Mouse (Mus musculus) liver, embryonic 14.5 days (tissue): ENCODE measurements around the gene Nktr. TPM values are rescaled to one million over a fixed set of nuclear protein-coding genes. Genes with fewer than 3 reads are reported as not detected.
A peak's percentile ranks its signal among the peaks of the same experiment; 100 is the strongest.

Experiments used
- ATAC-seq: fragments of 200-750 bp; cut with Nextera tagmentation; 2 replicates; pipeline ENCODE4 v1.8.0; 2017; ENCODE audit warnings: moderate number of reproducible peaks, mild to moderate bottlenecking, moderate library complexity; ENCODE audit not compliant: insufficient read depth
- DNase-seq, 3 experiments: peaks; one replicate each; pipeline ENCODE4 v3.0.0-alpha.2; 2012 to 2013; ENCODE audit warnings: low read depth in 3 of 3, low spot score in 3 of 3
- H3K27ac ChIP-seq: fragments of 300-500 bp; sonication (generic); 2 replicates; pipeline ENCODE4 v1.5.1; 2014; ENCODE audit warnings: moderate library complexity, mild to moderate bottlenecking, control low read depth, inconsistent platforms
- H3K27me3 ChIP-seq: fragments of 300-500 bp; sonication (generic); 2 replicates; pipeline ENCODE4 v1.6.1; 2014; ENCODE audit warnings: mild to moderate bottlenecking, low read length, moderate library complexity; ENCODE audit not compliant: control insufficient read depth, insufficient read depth
- H3K36me3 ChIP-seq: fragments of 300-500 bp; sonication (generic); replicated peaks from 2 replicates; pipeline ENCODE4 v1.6.1; 2014; ENCODE audit warnings: low read depth; ENCODE audit not compliant: control insufficient read depth, insufficient read depth
- H3K4me1 ChIP-seq, 2 experiments: fragments of 200-500 bp in 1 of 2; fragments of 300-500 bp in 1 of 2; sonication (generic) in 1 of 2; replicated peaks; 2 replicates each; pipeline ENCODE4 v1.6.1; 2012 to 2014; ENCODE audit warnings: antibody characterized with exemption in 1 of 2, inconsistent platforms in 1 of 2, low read length in 1 of 2; ENCODE audit not compliant: control insufficient read depth in 2 of 2, insufficient read depth in 2 of 2
- H3K4me2 ChIP-seq: fragments of 300-500 bp; sonication (generic); 2 replicates; pipeline ENCODE4 v1.6.1; 2014; ENCODE audit warnings: low read depth, mild to moderate bottlenecking, control low read depth, moderate library complexity
- H3K4me3 ChIP-seq, 2 experiments: fragments of 200-500 bp in 1 of 2; fragments of 300-500 bp in 1 of 2; sonication (generic) in 1 of 2; 2 replicates each; pipeline ENCODE4 v1.5.1; 2012 to 2014; ENCODE audit warnings: low read depth in 2 of 2, low read length in 2 of 2, mild to moderate bottlenecking in 2 of 2, control low read depth in 1 of 2, inconsistent platforms in 1 of 2, moderate library complexity in 1 of 2; ENCODE audit not compliant: insufficient read depth in 1 of 2
- H3K9ac ChIP-seq: fragments of 300-500 bp; sonication (generic); replicated peaks from 2 replicates; pipeline ENCODE4 v1.6.1; 2014; ENCODE audit warnings: mild to moderate bottlenecking, control low read depth, moderate library complexity
- H3K9me3 ChIP-seq: fragments of 300-500 bp; sonication (generic); 2 replicates; pipeline ENCODE4 v1.6.1; 2016; ENCODE audit warnings: low read length, mixed read lengths; ENCODE audit not compliant: control insufficient read depth
- CTCF ChIP-seq: IDR thresholded peaks from 2 replicates; pipeline ENCODE4 v1.5.1; 2016; ENCODE audit warnings: antibody characterized with exemption, low read depth, control low read depth
- EP300 ChIP-seq: IDR thresholded peaks from 2 replicates; pipeline ENCODE4 v1.6.1; 2016; ENCODE audit warnings: antibody characterized with exemption, low read depth
- WGBS: fragments of 180-500 bp; shearing (Covaris S2); extraction: QIAGEN DNeasy Blood & Tissue Kit; methylation state at CpG from one replicate; pipeline ENCODE4 v1.1.7; 2014; ENCODE audit not compliant: insufficient replicate concordance; 5-methylcytosine and 5-hydroxymethylcytosine counted together
- polyA plus RNA-seq, 2 experiments: library from polyadenylated mRNA; depleted of rRNA in 1 of 2; stranded (reverse) in 1 of 2; unstranded in 1 of 2; fragments of >200 nt; fragmentation: Nextera tagmentation in 1 of 2; extraction: Ambion mirVana in 1 of 2; gene quantifications; 2 replicates each; pipeline versions ENCODE4 v1.2.1 to v1.2.3; 2012 to 2014

Nktr gene
- polyA plus RNA-seq, 2 experiments = 18.5 to 41.5 TPM

DNA sequence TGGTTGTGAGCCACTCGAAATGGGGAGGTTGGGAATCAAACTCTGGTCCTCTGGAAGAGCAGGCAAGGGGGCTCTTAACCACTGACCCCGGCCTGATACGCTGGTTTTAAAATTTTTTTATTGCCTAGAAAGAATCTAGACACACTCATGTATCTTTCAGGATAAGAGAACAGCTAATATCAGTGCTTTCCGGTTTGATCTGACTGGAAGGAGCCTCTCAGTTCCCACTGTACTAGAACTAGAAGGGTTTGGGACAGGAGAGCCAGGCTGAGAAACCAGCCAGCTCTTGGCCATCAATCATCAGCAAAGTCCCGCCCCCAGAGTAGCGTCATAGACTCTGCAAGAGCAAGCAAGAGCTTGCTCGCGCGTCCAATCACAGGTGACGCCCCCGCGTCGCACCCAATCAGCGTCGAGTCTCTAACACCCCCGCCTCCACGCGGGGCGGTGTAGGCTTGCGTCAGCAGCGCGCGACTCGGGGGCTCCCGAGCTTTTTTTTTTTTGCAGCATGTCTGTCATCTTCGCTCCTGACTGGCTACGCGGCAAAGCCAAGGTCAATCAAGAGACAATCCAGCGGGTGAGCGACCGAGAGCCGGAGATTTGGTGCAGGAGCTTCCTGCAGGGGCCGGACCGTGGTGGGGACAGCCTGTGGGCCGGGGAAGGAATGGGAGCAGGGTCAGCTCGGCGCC lies 8.9 kb upstream of the Nktr start, which contains the start of gene Ss18l2:
Gene Ss18l2, plus strand, starts transcription at position 432 of the 686 bp plus-strand sequence.
- Histone ChIP-seq H3K9me3 (no peaks in the 10 kb centered on the region), H3K36me3 (peaks cover 6% of the 10 kb centered on the region), H3K27me3 (no peaks in the 10 kb centered on the region), H3K4me3 (peak within 1 kb of the TSS; percentile 93 to 95), H3K4me1 (peaks cover 26 to 35% of the 10 kb centered on the region in 2 experiments), H3K9ac (peak within 1 kb of the TSS; percentile 95), H3K4me2 (peak within 1 kb of the TSS; percentile 75), H3K27ac (peak within 1 kb of the TSS; percentile 91)
- TF ChIP-seq EP300 = no peak
- no peak for TF ChIP-seq CTCF
- peak; percentile 90 for ATAC-seq
- whole genome bisulfite sequencing = 4% methylated on average over 37 of the region's 37 CpGs
- peak; percentile 99 for DNase-seq

DNA sequence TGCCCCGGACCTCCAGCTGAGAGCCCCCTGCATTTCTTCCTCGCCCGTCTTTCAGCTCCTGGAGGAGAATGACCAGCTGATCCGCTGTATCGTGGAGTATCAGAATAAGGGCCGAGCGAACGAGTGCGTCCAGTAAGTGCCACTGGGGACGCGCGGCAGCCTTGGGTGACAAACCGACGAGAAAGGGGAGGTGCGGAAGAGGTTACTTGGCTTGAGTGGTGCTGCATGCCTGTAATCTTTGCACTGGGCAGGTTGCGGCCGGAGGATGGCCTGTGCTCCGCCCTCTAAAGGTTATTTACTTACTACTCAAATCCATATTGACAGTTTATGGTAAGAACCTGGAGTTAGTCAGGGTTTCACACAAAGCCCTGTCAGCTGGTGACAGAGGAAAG lies 8.4 kb upstream of the Nktr start:
- no peaks in the 10 kb centered on the region for H3K9me3 ChIP-seq
- H3K9ac ChIP-seq = peak overlapping the region; percentile 95
- peak overlapping the region; percentile 93 to 95 for H3K4me3 ChIP-seq
- WGBS = 0% methylated on average over 18 of the region's 18 CpGs
- H3K4me1 ChIP-seq = peaks cover 23 to 31% of the 10 kb centered on the region in 2 experiments
- H3K27me3 ChIP-seq = no peaks in the 10 kb centered on the region
- peak overlapping the region; percentile 75 for H3K4me2 ChIP-seq
- peaks cover 6% of the 10 kb centered on the region for H3K36me3 ChIP-seq
- peak; percentile 67 for ATAC-seq
- DNase-seq = peak in 1 of 3 experiments; percentile 47
- H3K27ac ChIP-seq = peak overlapping the region; percentile 91
- peak; percentile 34 for TF ChIP-seq CTCF
- no peak for TF ChIP-seq EP300

DNA sequence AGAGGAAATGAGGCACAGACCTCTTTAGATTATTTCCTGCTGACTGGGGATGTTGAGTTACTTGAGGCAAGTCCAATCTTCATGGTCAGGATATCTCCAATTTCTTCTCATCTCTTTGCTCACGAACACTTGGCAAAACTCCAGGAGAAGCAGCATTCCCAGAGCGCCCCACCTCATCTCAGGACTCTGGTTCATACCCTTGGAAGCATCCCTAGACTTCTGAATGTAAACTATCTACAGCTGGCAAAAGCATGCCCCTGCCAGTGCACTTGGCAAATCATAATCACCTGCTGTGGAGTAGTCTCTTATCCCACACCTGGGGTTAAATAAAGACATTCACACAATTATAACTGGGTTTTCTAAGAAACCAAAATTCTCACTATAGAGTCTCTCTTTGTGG lies 1.9 kb upstream of the Nktr start:
- Histone ChIP-seq H3K4me3 (no peak overlapping the region), H3K36me3 (peaks cover 6% of the 10 kb centered on the region), H3K4me2 (no peak overlapping the region), H3K27ac (no peak overlapping the region), H3K27me3 (no peaks in the 10 kb centered on the region), H3K9me3 (no peaks in the 10 kb centered on the region), H3K9ac (no peak overlapping the region), H3K4me1 (peaks cover 4 to 16% of the 10 kb centered on the region in 2 experiments)
- ATAC-seq (no peak), DNase-seq (no peak)
- no peak for TF ChIP-seq CTCF
- no peak for TF ChIP-seq EP300
- WGBS = 66% methylated on average over 2 of the region's 2 CpGs

DNA sequence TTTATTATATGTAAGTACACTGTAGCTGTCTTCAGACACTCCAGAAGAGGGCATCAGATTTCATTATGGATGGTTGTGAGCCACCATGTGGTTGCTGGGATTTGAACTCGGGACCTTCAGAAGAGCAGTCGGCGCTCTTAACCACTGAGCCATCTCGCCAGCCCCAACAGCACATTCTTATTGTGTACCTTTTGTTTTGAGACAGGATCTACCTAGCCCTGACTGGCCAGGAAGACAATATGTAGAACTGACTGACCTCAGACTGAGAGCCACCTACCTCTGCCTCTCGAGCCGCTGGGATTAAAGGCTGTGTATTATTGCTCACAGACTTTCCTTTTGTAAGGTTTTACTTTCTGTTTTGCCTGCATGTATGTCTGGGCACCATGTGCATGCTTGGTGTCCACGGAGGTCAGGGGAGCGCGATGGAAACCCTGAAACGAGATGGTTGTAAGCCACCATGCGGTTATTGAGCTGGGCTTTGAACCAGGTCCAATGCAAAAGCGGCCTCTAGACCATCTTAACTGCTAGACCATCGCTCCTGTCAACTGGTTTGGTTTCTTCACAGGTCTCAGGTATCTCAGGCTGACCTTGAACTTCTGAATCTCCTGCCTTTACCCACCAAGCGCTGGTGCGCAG lies 781 bp upstream of the Nktr start:
- WGBS = 59% methylated on average over 15 of the region's 15 CpGs
- no peaks in the 10 kb centered on the region for H3K36me3 ChIP-seq
- ATAC-seq = no peak
- H3K4me2 ChIP-seq = peak overlapping the region; percentile 83
- peak overlapping the region; percentile 71 for H3K9ac ChIP-seq
- H3K27ac ChIP-seq = peak overlapping the region; percentile 71
- peaks cover 4 to 16% of the 10 kb centered on the region in 2 experiments for H3K4me1 ChIP-seq
- no peaks in the 10 kb centered on the region for H3K27me3 ChIP-seq
- TF ChIP-seq CTCF = no peak
- no peak for TF ChIP-seq EP300
- no peak for DNase-seq
- H3K4me3 ChIP-seq = peak overlapping the region; percentile 60 to 91
- no peaks in the 10 kb centered on the region for H3K9me3 ChIP-seq
